Mouse (Mus musculus): Measurements from ENCODE around the gene Ylpm1.

Ylpm1 gene

DNA sequence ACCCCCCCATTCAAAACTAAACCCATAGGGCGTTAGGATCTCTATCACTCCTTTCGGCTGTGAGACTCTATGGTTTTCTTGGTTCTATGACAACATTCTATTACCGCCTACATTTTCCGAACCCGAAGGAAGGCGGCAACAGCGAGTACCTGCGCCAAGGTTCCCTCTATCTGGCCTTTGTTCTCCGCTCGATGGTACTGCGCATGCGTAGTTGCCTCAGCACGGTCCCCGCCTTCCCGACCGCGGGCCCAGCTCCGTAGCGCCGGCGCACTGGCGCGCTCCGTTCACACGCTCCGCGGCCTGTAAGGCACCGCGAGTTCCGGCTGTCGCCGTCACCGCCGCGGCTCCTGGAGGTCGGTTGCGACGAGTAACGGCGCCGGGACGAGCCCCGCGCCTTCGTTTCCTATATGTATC is at the start of gene Ylpm1:
Ylpm1 (plus strand) TSS at position 239 of the 414 bp plus-strand sequence.
- DNase-seq (ENCODE audit: low spot score in 2 of 2) = peak; percentile 97 to 98

DNA sequence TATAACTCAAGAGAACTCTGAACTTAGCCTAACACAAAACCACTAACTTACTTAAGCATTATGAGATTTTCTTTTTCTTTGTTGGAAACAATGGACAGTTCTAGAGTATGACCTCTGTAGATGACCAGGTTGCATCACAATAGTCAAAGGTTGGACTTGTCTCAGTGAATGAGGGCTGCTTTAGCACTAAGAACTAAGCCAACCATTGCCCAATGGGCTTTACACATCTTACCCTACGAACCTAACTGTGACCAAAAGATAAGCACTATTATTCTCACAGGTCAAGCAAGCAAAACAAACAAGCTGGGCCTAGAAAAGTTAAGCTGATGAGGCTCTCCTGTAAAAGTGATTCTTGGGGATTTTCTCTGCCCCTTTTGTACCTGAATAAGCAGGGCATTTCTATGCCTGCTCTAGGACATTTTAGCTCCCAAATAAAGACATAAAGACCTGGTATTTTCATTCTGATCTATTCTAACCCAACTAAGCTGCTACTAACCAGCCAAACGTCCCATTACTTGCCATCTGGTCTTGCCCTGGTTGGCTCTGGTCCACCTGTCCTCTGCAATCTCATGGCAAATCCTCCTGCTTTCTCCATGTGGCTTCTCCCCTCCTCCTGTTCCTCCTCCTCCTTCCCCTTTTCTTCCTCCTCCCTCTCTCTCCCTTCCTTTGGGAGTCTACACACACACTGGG is 48.1 kb upstream of the Ylpm1 start:
- DNase-seq (ENCODE audit: low spot score in 2 of 2) = no peak

DNA sequence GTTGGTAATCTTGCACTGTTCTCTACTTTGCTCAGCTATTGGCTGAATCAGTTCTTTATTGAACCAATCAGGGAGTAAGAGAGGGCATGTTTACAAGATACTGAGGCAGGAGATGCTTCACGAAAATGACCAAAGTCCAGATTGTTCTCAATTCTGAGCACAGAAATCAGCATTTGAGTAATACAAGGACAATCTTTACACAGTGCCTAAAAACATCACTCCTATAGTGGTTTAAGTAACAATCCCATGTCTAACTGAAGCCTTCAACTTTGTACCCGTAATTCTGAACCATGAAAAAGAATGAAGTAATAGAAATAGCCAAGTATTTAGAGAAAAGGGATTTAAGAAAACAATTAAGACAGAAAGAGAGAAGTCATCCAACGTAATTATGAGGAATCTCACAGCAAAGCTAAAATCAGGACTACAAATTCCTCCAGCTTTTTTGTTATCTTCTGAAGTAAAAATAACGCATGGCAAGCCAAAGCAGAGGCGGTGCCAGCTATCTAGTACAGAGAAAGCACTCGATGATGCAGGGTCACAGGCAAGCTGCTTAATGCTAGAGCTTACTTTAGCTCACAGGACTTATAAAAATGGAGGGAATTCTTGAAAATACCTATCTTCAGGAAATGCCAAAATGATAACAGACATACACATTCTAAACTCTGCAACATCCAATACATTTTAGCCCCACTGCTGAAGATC is 47.4 kb upstream of the Ylpm1 start:
- DNase-seq (ENCODE audit: low spot score in 2 of 2) = no peak

DNA sequence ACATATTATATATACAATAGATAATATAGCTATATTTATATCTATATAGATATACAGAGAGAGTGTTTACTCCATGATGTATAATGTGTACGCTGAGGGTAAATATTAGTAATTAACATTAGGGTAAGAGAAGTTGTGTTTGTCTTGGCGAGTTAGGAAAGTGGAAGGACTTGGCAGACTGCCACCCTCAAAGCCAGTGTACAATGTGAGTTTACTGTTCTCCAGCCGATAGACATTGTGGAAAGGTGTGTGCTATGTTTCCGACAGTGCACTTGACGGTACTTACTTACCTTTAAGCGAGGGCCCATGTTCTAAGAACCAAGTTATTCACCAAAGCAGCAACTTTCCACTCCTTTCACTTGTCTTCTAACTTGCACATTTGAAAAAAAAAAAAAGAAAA is 45.4 kb upstream of the Ylpm1 start:
- DNase-seq (ENCODE audit: low spot score in 2 of 2) = no peak

DNA sequence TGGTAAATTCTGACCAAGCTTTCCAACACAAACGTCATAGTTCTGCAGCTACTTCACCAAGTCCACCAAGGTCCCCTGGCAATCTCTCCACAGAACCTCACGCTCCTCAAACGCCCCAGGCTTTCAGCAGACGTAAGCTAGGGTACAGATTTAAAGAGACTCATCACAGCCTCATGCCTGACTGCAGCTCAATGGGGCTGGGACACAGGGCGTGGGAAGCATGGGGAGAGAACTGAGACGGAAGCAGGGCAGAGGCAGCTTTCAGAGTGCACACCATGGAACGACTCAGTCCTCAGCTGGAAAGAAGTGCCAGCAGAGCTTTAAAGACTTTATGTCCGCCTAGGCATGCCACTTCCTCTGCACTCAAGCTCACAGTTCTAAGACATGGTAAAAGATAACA is 44.6 kb upstream of the Ylpm1 start:
- DNase-seq (ENCODE audit: low spot score in 2 of 2) = no peak

DNA sequence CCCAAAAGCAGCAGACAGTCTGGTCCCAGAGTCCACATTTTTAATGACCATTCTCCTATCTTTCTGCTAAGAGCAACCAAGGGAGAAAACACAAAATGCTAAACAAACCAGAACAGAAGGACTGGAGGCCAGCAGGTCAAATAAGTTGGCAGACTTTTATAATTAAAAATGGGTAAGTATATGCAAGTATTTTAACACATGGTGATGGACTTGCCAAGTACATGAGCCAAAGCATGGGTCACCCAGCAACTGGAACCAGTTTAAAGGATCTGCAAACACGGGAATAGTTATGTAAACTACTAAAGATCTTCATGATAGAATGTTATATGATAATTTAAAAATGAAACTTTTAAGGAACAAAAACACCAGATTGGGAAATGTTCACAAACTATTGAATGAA is 43.8 kb upstream of the Ylpm1 start:
- DNase-seq (ENCODE audit: low spot score in 2 of 2) = no peak

DNA sequence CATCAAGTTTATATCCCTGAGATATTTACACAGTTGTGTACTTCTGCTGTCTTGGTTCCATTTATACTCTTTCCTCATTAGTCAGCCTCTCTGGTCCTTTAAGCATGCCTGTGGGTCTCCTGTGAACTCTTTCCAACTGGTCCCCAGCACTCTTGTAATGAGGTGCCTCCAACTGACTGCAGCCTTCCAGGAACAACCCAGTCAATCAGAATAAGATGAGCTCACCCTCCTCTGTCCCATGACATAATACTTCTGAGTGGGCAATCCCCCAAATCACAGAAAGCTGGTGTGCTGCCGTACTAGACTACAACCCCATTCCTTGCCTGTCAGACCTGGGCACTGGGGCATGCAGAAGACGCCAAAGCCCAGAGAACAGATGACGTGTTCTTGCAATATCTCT is 39.8 kb upstream of the Ylpm1 start:
- DNase-seq (ENCODE audit: low spot score in 2 of 2) = no peak

DNA sequence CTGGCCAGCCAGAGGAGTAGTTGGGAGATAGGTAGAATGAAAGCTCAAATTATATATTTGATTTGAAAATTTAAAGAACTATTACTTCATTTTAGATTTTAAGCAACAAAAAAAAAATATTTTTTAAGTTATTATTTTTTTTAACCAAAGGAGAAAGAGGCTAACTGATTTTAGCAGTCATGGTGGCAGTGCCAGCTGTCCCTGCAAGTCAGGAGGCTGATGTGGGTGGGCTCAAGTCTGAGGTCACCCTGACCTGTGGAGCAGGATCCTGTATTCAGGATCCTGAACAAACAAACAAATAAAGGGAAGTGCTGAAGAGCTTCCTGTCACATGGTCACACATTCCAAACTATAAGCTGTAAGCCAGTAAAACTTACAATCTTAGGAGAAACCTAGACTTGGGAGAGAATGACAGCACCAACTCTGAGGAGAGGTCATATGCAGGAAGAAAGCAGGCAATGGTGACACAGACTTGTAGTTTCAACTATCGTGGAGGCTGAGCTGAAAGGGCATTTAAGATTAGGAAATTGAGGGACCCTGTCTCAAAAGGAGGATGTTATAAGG is 37.2 kb upstream of the Ylpm1 start:
- DNase-seq (ENCODE audit: low spot score in 2 of 2) = no peak

DNA sequence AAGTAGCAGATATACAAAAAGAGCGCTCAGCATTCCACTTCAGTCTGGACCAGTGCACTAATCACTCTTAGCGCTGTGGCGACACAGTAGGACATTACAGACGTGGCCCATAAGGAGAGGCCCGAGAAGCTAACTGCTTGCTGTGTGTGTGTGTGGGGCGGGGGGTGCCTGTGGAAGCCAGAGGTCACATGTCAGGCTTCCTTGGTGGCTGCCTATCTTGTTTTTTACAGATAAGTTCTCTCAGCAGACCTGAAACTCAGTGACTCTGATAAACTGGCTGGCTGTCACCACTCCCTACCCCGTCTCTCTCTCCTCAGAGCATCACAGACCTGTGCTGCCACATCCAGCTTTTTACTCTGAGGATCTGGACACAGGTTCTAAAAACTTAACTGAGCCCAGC is 33.5 kb upstream of the Ylpm1 start:
- DNase-seq (ENCODE audit: low spot score in 2 of 2) = no peak

DNA sequence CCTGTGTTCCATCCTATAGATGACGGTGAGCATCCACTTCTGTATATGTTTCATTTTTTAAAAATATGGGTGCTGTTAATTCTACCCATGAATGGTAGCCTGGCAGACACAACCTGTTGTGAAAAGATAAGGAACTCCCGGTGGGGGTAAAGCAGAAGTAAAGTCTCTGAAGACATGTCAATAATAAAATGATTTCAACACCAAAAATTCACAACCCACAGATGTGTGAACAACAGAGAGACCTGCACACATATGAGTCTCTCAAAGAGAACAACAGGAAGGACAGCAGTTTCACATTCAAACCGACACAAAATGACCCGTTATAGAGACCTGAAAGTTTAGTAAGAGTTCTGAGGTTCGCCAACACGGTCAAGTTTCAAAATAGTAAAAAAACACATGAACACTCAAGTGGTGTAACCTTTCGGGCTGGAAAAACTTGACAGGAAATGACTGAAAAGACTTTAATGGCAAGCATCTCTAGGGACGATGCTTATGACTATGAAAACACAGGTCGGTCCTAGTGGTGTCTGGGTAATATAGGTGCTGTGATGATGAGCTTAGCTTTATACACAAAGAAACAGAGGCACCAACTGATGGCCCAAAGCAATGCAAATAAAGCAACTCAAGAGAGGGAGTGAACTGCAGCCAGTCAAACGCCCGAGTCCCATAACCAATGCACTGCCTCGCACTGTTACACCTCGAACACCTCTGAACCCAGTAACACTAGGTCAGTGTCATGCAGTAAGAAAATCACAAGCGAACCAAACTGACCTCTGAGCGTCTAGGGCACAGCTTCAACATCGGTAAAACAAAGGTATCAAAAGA is 27.1 kb upstream of the Ylpm1 start:
- peak; percentile 47 to 56 for DNase-seq (ENCODE audit: low spot score in 2 of 2)

DNA sequence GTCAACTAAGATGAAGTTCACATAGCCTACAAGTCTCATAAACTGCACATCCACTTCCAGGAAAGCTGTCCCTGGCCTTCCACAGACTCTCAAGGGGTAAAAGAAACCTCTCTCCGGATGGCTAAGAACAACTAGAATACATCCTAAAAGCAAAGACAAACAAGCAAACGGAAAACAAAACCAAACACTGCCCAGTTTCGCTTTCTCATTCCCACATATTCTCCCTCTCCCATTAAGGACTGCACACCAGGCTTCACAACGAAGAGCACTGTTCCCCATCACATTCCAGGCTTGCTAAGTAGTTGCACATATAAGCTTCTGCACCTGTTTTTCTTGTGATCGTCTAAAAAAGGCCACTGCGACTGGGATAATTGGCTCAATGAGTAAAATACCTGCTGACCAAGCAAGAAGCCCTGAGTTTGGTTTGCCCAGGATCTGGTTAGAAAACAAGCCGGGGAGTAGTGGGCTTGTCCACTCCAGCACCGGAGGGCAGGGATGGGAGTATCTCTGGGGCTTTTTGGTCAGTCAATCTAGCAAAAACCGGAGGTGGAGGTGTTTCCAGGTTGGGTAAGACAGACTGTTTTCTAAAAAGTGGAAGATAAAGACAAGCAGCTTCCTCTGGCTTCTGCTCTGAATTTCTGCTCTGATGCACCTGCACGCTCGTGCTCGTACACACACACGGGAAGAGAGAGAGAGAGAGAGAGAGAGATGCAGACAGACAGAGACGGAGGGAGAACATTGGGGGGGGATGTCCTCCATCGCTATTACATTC is 26.3 kb upstream of the Ylpm1 start:
- DNase-seq (ENCODE audit: low spot score in 2 of 2) = peak in 1 of 2 experiments; percentile 22

DNA sequence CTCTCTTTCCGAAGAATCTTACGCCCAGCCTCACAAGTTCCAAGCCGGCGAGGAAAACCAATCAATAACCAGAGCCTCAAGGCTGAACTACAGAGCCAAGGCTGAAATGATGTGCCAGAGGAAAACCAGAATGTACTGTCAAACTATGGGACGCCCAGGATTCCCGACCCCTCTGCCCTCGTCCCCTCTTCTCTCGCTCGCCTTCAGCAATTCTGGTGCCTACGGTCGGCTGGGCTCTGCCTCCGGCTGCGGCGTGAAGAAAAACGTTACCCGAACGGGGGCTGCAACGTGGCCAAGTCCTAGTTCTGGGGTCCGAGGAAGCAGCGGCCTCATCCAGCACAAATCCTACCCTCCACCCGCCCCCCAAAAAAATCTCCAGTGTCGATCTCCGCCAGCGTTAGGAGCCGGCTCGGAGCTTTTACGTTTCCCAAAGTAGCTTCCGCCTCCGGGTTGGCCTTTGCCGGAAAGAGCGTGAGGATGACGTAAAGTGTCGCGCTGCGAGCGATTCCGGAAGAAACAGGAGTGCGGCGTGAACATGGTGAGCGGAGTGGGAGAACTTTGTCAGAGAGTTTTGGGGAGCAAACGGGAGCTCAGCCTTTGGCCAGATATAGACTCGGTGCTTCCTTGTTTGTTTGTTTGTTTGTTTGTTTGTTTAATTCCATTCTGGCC is 25.6 kb upstream of the Ylpm1 start, which contains the start of the genes Fcf1 and Arel1:
Fcf1 (plus strand) TSS at position 470 of the 669 bp plus-strand sequence.
Arel1 (minus strand) TSS at position 473 of the 669 bp plus-strand sequence.
- DNase-seq (ENCODE audit: low spot score in 2 of 2) = peak; percentile 70 to 81

DNA sequence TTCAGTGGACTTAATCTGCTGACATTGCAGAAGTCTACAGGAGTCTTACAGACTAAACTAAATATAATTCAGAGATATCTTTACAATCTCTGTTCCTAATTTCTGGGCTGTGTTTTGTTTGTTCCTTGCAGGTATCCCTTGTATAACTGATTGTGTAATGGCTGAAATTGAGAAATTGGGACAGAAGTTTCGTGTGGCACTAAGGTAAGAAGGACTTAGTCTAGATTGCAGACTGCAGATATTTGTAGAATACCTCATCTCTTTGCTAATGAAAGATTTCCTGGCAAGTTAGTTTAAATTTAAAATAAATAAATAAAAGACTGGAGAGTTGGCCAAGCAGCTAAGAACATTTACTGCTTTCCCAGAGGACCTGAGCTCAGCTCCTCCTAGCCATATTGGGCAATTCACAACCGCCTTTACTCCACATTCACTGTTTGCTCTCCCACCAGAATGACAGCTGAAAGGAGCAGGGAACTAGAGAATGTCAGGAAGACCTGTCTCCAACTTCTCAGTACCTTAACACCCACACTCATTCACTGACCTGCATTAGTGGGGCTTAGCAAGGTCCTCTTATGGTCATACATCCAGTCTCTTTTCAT is 16.8 kb upstream of the Ylpm1 start:
- no peak for DNase-seq (ENCODE audit: low spot score in 2 of 2)

DNA sequence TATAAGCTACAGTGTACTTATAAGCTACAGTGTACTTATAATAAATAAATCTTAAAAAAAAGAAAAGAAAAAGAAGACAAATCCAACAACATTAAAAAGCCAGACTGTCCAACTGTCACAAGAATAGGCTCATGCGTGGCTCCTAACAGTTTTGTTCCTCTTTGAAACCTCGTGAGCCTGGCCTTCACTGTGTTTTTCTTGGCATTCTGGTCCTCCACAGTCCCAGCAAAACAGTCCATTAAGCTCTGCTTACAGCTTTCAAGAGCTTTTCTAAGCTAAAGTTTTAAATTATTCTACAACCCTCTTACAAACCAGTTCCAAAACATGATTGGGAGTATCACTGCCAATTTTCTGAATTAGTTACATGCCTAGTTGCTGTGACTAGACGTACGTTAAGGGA is 6.7 kb upstream of the Ylpm1 start:
- DNase-seq (ENCODE audit: low spot score in 2 of 2) = no peak

DNA sequence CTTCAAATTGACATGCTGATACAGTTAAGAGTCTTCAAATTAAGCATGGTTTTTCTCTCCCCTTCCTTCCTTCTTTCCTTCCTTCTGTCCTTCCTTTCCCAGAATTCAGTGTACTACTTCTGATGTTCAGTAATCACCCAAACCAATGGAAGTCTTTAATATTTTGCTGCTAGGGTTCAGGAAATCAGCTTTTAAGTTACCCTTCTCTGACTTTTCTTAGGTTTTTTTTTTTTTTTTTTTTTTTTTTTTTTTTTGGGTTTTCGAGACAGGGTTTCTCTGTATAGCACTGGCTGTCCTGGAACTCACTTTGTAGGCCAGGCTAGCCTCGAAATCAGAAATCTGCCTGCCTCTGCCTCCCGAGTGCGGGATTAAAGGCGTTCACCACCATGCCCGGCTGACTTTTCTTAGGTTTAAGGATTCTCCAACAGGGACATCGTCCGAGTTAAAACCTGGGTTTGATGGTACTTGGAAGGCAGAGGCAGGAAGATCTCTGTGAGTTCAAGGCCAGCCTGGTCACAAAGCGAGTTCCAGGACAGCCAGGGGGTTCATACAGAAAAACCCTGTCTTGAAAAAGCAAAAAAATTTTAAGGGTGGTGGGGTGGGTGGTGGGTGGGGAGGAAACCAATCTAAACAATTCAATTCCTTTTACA is 884 bp upstream of the Ylpm1 start:
- no peak for DNase-seq (ENCODE audit: low spot score in 2 of 2)

DNA sequence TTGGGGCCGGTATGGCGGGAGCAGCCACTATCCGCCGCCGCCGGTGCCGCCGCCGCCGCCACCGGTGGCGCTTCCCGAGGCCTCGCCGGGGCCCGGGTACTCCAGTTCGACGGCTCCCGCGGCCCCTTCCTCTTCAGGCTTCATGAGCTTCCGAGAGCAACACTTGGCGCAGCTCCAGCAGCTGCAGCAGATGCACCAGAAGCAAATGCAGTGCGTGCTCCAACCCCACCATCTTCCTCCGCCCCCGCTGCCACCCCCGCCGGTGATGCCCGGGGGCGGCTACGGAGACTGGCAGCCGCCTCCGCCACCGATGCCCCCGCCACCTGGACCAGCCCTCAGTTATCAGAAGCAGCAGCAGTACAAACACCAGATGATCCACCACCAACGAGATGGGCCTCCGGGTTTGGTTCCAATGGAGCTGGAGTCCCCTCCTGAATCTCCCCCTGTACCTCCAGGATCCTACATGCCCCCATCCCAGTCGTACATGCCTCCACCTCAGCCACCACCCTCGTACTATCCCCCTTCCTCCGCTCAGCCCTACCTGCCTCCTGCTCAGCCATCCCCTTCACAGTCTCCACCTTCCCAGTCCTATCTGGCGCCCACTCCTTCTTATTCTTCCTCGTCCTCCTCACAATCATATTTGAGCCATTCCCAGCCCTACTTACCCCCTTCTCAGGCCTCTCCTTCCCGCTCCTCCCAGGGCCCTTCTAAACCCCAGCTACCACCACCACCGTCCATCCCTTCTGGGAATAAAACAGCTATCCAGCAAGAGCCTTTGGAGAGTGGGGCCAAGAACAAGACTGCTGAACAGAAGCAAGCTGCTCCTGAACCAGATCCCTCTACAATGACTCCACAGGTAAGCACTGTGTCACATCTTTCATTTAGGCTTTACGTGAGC is 629 bp downstream of the Ylpm1 start:
- no peak for DNase-seq (ENCODE audit: low spot score in 2 of 2)

DNA sequence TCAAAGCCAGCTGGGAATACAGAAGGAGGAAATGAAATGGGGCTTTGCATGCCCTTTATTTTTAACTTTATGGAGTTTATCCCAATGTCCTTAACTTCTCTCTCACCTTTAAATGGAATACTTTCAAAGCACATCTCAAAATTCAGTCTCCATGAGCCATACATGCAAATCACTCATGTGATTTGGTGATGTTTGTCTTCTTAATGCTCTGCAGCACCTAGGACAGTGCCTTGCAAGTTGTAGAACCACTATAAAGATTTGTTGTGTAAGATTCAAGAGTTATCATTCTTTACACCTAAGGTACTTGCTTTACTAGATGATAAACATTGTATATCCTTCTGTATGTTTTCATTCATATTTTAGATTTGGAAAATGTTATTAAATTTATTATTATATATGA is 2.9 kb downstream of the Ylpm1 start:
- no peak for DNase-seq (ENCODE audit: low spot score in 2 of 2)

DNA sequence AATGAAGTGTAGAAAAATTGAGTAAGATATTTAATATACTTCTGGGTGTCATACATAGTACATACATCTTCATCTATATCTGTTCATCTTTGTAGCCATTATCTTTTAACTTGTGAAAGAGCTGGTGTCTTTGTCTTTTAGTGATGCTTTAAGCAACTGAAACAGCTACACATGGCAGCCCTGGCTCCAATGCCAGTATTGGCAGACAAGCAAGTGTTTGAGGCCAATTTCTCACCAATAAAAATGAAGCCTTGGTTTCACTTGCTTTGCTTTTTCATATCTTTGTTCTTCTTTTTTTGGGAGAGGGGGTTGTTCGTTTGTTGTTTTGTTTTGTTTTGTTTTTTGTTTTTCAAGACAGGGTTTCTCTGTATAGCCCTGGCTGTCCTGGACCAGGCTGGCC is 10.1 kb downstream of the Ylpm1 start:
- no peak for DNase-seq (ENCODE audit: low spot score in 2 of 2)

DNA sequence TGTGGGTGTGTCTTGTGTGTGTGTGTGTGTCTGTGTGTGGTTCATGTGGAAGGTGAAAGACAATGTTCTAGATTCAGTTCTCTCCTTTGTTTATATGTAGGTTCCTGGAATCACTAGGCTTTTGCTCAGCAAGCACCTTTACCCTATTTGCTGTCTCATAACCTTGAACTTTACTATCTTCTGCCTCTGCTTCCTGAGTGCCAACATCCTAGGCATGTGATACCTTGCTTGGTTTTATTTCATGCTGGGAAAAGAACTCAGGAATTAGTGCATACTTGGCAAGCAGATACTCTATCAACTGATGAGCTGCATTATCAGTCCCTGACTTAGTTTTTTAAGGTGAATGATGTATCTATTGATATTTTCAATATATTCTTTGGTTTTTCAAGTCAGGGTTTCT is 10.9 kb downstream of the Ylpm1 start:
- DNase-seq (ENCODE audit: low spot score in 2 of 2) = no peak
